Mouse (Mus musculus): Measurements from ENCODE around the gene Aldh3b3. TPM values are rescaled to one million over a fixed set of nuclear protein-coding genes. Genes with fewer than 3 reads are reported as not detected.

Aldh3b3 gene
- total and polyA plus RNA-seq, 2 experiments from 2014 or later: not detected

DNA sequence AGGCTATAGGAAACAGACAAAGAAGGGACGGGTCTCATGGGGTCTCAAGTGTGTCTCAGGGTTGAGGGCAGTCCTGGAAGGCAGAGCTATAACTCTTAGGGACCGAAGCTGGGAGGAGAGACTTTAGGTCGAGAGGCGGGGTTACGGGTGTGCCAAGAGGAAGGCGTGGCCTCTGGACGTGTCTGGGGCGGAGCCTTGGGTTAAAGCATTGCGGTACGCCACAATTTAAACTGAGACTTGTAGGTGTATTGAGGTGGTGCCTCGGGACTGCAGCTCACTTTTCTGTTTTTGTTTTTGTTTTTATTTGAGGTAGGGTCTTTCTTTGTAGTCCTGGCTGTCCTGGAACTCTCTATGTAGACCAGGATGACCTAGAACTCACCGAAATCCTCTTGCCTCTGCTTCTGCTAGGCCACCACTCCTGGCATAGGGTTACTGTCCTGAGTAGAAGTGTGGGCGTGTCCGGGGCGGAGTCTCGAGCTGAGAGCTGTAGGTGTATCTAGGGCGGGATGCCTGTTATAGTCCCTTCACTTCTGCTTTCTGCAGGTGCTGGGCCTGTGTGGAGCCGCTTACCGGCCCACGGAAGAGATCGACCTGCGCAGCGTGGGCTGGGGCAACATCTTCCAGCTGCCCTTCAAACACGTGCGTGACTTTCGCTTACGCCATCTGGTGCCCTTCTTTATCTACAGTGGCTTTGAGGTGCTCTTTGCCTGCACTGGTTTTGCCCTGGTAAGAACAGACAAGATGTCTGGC is 15.3 kb upstream of the Aldh3b3 start:
- Histone ChIP-seq H3K9me3 (ENCODE audit: low read length) (no peaks in the 10 kb centered on the region), H3K4me2 (ENCODE audit: low read depth, low read length, poor library complexity, severe bottlenecking) (no peak overlapping the region), H3K9ac (replicated peaks; ENCODE audit: low read length, poor library complexity, severe bottlenecking) (no peak overlapping the region), H3K27ac (ENCODE audit: low read depth, low read length) (no peak overlapping the region), H3K27me3 (ENCODE audit: insufficient read depth, low read length) (no peaks in the 10 kb centered on the region), H3K36me3 (ENCODE audit: insufficient read depth, low read length) (no peaks in the 10 kb centered on the region), H3K4me3 (ENCODE audit: low read depth, low read length) (no peak overlapping the region), H3K4me1 (ENCODE audit: insufficient read depth, low read length) (no peaks in the 10 kb centered on the region)
- DNase-seq (ENCODE audit: low spot score): no peak
- WGBS: 27% methylated on average over 27 of the region's 27 CpGs
- no peak for TF ChIP-seq CTCF (IDR thresholded peaks at IDR 0.05)
- no peak for ATAC-seq (ENCODE audit: low FRiP score)

- H3K36me3 ChIP-seq (ENCODE audit: insufficient read depth, low read length): no peaks in the 10 kb centered on the region
- no peak overlapping the region for H3K4me2 ChIP-seq (ENCODE audit: low read depth, low read length, poor library complexity, severe bottlenecking)
- no peak for DNase-seq (ENCODE audit: low spot score)
- ATAC-seq (ENCODE audit: low FRiP score): no peak
- H3K4me3 ChIP-seq (ENCODE audit: low read depth, low read length): no peak overlapping the region
- 36% methylated on average over 10 of the region's 10 CpGs for whole genome bisulfite sequencing
- TF ChIP-seq CTCF (IDR thresholded peaks at IDR 0.05): no peak
- H3K27me3 ChIP-seq (ENCODE audit: insufficient read depth, low read length): no peaks in the 10 kb centered on the region
- H3K9me3 ChIP-seq (ENCODE audit: low read length): no peaks in the 10 kb centered on the region
- no peaks in the 10 kb centered on the region for H3K4me1 ChIP-seq (ENCODE audit: insufficient read depth, low read length)
- no peak overlapping the region for H3K27ac ChIP-seq (ENCODE audit: low read depth, low read length)
- no peak overlapping the region for H3K9ac ChIP-seq (replicated peaks; ENCODE audit: low read length, poor library complexity, severe bottlenecking)
These were observed 12.4 kb upstream of the Aldh3b3 start for GRCm38 (mm10) chr19:3945872-3946564.

GRCm38 (mm10) chr19:3946715-3947114 is 11.7 kb upstream of the Aldh3b3 start:
- Histone ChIP-seq H3K4me1 (ENCODE audit: insufficient read depth, low read length) (no peaks in the 10 kb centered on the region), H3K27ac (ENCODE audit: low read depth, low read length) (no peak overlapping the region), H3K9ac (replicated peaks; ENCODE audit: low read length, poor library complexity, severe bottlenecking) (no peak overlapping the region), H3K36me3 (ENCODE audit: insufficient read depth, low read length) (no peaks in the 10 kb centered on the region), H3K4me2 (ENCODE audit: low read depth, low read length, poor library complexity, severe bottlenecking) (no peak overlapping the region), H3K9me3 (ENCODE audit: low read length) (no peaks in the 10 kb centered on the region), H3K4me3 (ENCODE audit: low read depth, low read length) (no peak overlapping the region), H3K27me3 (ENCODE audit: insufficient read depth, low read length) (no peaks in the 10 kb centered on the region)
- ATAC-seq (ENCODE audit: low FRiP score) (peak; percentile 63; the same call in 1 of the 2 replicates), DNase-seq (ENCODE audit: low spot score) (peak; percentile 74)
- TF ChIP-seq CTCF (IDR thresholded peaks at IDR 0.05): peak; percentile 95
- 17% methylated on average over 2 of the region's 2 CpGs for WGBS

DNA sequence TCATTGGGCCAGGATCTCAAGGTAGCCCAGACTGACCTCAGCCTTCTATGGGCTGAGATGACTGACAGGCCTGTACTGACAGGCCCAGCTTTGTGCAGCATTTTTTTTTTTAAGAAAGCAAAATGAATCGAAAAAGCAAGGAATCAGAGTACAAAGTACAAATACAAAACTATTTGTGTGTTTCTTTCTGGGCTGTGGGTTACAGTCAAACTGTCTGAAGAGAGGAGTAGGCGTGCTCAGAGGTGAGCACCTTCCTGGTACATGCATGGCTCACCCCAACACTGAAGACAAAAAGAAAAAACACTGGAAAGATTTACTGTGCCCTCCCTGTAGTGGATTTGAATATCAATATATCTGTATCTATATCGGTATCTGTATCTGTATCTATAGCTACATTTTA is 10.6 kb upstream of the Aldh3b3 start:
- H3K9ac ChIP-seq (replicated peaks; ENCODE audit: low read length, poor library complexity, severe bottlenecking): no peak overlapping the region
- no peaks in the 10 kb centered on the region for H3K9me3 ChIP-seq (ENCODE audit: low read length)
- no peak overlapping the region for H3K27ac ChIP-seq (ENCODE audit: low read depth, low read length)
- no peaks in the 10 kb centered on the region for H3K36me3 ChIP-seq (ENCODE audit: insufficient read depth, low read length)
- no peak overlapping the region for H3K4me3 ChIP-seq (ENCODE audit: low read depth, low read length)
- H3K4me2 ChIP-seq (ENCODE audit: low read depth, low read length, poor library complexity, severe bottlenecking): no peak overlapping the region
- no peak for TF ChIP-seq CTCF (IDR thresholded peaks at IDR 0.05)
- H3K4me1 ChIP-seq (ENCODE audit: insufficient read depth, low read length): no peaks in the 10 kb centered on the region
- no peaks in the 10 kb centered on the region for H3K27me3 ChIP-seq (ENCODE audit: insufficient read depth, low read length)
- no peak for DNase-seq (ENCODE audit: low spot score)
- ATAC-seq (ENCODE audit: low FRiP score): no peak
- WGBS: 77% methylated on average over 3 of the region's 3 CpGs

DNA sequence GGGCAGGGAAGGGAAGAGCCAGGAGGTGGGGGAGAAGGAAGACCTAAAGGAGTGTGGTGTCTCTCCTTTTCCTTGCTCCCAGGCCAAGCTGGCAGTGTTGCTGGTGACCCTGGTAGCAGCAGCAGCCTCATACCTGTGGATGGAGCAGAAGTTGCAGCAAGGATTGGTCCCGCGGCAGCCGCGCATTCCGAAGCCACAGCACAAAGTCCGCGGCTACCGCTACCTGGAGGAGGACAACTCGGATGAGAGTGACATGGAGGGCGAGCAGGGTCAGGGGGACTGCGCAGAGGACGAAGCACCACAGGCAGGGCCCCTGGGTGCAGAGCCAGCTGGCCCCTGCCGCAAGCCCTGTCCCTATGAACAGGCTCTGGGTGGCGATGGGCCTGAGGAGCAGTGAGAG is 9.9 kb upstream of the Aldh3b3 start:
- Histone ChIP-seq H3K36me3 (ENCODE audit: insufficient read depth, low read length) (no peaks in the 10 kb centered on the region), H3K9me3 (ENCODE audit: low read length) (no peaks in the 10 kb centered on the region), H3K4me2 (ENCODE audit: low read depth, low read length, poor library complexity, severe bottlenecking) (no peak overlapping the region), H3K4me3 (ENCODE audit: low read depth, low read length) (no peak overlapping the region), H3K27ac (ENCODE audit: low read depth, low read length) (no peak overlapping the region), H3K27me3 (ENCODE audit: insufficient read depth, low read length) (no peaks in the 10 kb centered on the region), H3K9ac (replicated peaks; ENCODE audit: low read length, poor library complexity, severe bottlenecking) (no peak overlapping the region), H3K4me1 (ENCODE audit: insufficient read depth, low read length) (no peaks in the 10 kb centered on the region)
- DNase-seq (ENCODE audit: low spot score) (no peak), ATAC-seq (ENCODE audit: low FRiP score) (no peak)
- no peak for TF ChIP-seq CTCF (IDR thresholded peaks at IDR 0.05)
- 69% methylated on average over 14 of the region's 14 CpGs for WGBS

GRCm38 (mm10) chr19:3950331-3950730 is 8.1 kb upstream of the Aldh3b3 start:
- no peak for TF ChIP-seq CTCF (IDR thresholded peaks at IDR 0.05)
- Histone ChIP-seq H3K4me2 (ENCODE audit: low read depth, low read length, poor library complexity, severe bottlenecking) (no peak overlapping the region), H3K27ac (ENCODE audit: low read depth, low read length) (no peak overlapping the region), H3K36me3 (ENCODE audit: insufficient read depth, low read length) (no peaks in the 10 kb centered on the region), H3K27me3 (ENCODE audit: insufficient read depth, low read length) (no peaks in the 10 kb centered on the region), H3K4me1 (ENCODE audit: insufficient read depth, low read length) (no peaks in the 10 kb centered on the region), H3K9ac (replicated peaks; ENCODE audit: low read length, poor library complexity, severe bottlenecking) (no peak overlapping the region), H3K9me3 (ENCODE audit: low read length) (no peaks in the 10 kb centered on the region), H3K4me3 (ENCODE audit: low read depth, low read length) (no peak overlapping the region)
- ATAC-seq (ENCODE audit: low FRiP score) (no peak), DNase-seq (ENCODE audit: low spot score) (no peak)
- 75% methylated on average over 3 of the region's 3 CpGs for WGBS
